Comparison of ENCODE assay signal across 10 mouse cellular contexts in genomic region chr11:35601652-35602240, GRCm38 (mm10).
DNase-seq lines count a peak whose midpoint lies in the region; ATAC-seq and TF ChIP-seq lines count a peak whose summit lies in the region.
"Had no signal": no experiment of that assay in that cellular context is flagged by ENCODE, and none has a peak within 500 bp of the region (broad histone marks: within the 10 kb centered on the region; RNA-seq: fewer than 3 reads in every experiment).

No protein-coding gene starts in this region.

- H3K4me1 ChIP-seq in intestine, embryonic 14.5 days (replicated peaks; ENCODE audit: control insufficient read depth, insufficient read depth, low read length): peaks cover 29% of the 10 kb centered on the region
- H3K4me1 ChIP-seq in intestine, postnatal 0 days (replicated peaks; ENCODE audit: control insufficient read depth, insufficient read depth, low read length): peaks cover 4% of the 10 kb centered on the region; the same call in 1 of the 2 replicates
- H3K4me1 ChIP-seq in midbrain, embryonic 11.5 days (ENCODE audit: control insufficient read depth, insufficient read depth, low read length): peaks cover 40% of the 10 kb centered on the region
- H3K4me1 ChIP-seq in heart, embryonic 12.5 days (replicated peaks): peaks cover 8% of the 10 kb centered on the region; the same call in 1 of the 2 replicates
- H3K4me1 ChIP-seq: liver, embryonic 15.5 days had no signal

- ATAC-seq in intestine, embryonic 14.5 days (replicated peaks; ENCODE audit: low FRiP score, low TSS enrichment, low read depth): peak; percentile 53; the same call in 1 of the 2 replicates
- no peak for ATAC-seq in intestine, postnatal 0 days
- ATAC-seq in midbrain, embryonic 11.5 days (ENCODE audit: low FRiP score): 0 out of 2 replicates have a peak, but pooled peaks have one; percentile 30
- no peak for ATAC-seq in heart, embryonic 12.5 days (ENCODE audit: insufficient number of reproducible peaks, low FRiP score)
- ATAC-seq in megakaryocyte-erythroid progenitor cell, adult 5-6 weeks (replicated peaks; ENCODE audit: low FRiP score, low TSS enrichment, poor library complexity, severe bottlenecking): no peak

- no peak overlapping the region; the same call in 1 of the 2 replicates for H3K27ac ChIP-seq in intestine, embryonic 14.5 days (ENCODE audit: low read depth)
- no peak overlapping the region for H3K27ac ChIP-seq in intestine, postnatal 0 days (ENCODE audit: low read depth, low read length)
- H3K27ac ChIP-seq in midbrain, embryonic 11.5 days (ENCODE audit: low read depth, low read length): no peak overlapping the region
- H3K27ac ChIP-seq in heart, embryonic 12.5 days (ENCODE audit: poor library complexity, severe bottlenecking): no peak overlapping the region
- H3K27ac ChIP-seq: liver, embryonic 15.5 days had no signal

- TF ChIP-seq CTCF in intestine, postnatal 0 days (IDR thresholded peaks at IDR 0.05; ENCODE audit: low read depth): no peak
- no peak for TF ChIP-seq CTCF in brain, embryonic 14.5 days (IDR thresholded peaks at IDR 0.05; ENCODE audit: borderline replicate concordance, extremely low read depth, insufficient read depth, insufficient read length)

- DNase-seq in intestine, embryonic 14.5 days (ENCODE audit: low spot score): no peak
- peak; percentile 62 for DNase-seq in brain, embryonic 14.5 days (ENCODE audit: low read depth)
- DNase-seq in cerebellum, postnatal 36 days: peak; percentile 39 to 45
- no peak for DNase-seq in midbrain, embryonic 11.5 days (ENCODE audit: low spot score, missing footprints)
- DNase-seq in heart, postnatal 36 days: no peak
- DNase-seq: kidney, postnatal 25 days had no signal

- no peaks in the 10 kb centered on the region for H3K9me3 ChIP-seq in intestine, embryonic 14.5 days (ENCODE audit: control insufficient read depth, low read length)
- H3K9me3 ChIP-seq in intestine, postnatal 0 days (ENCODE audit: control insufficient read depth): no peaks in the 10 kb centered on the region
- H3K9me3 ChIP-seq in midbrain, embryonic 11.5 days (ENCODE audit: control insufficient read depth, low read length): no peaks in the 10 kb centered on the region
- no peaks in the 10 kb centered on the region for H3K9me3 ChIP-seq in heart, embryonic 12.5 days (replicated peaks)
- H3K9me3 ChIP-seq: liver, embryonic 15.5 days had no signal

- H3K36me3 ChIP-seq in intestine, embryonic 14.5 days (ENCODE audit: control insufficient read depth, insufficient read depth, low read length): no peaks in the 10 kb centered on the region
- H3K36me3 ChIP-seq in intestine, postnatal 0 days (ENCODE audit: control insufficient read depth, insufficient read depth): no peaks in the 10 kb centered on the region
- H3K36me3 ChIP-seq in midbrain, embryonic 11.5 days (ENCODE audit: control insufficient read depth, insufficient read depth, low read length): no peaks in the 10 kb centered on the region
- H3K36me3 ChIP-seq in heart, embryonic 12.5 days: no peaks in the 10 kb centered on the region
- H3K36me3 ChIP-seq: liver, embryonic 15.5 days had no signal

- no peak overlapping the region for H3K4me2 ChIP-seq in intestine, embryonic 14.5 days (ENCODE audit: low read length)
- no peak overlapping the region for H3K4me2 ChIP-seq in intestine, postnatal 0 days (replicated peaks; ENCODE audit: low read depth)
- no peak overlapping the region for H3K4me2 ChIP-seq in midbrain, embryonic 11.5 days
- H3K4me2 ChIP-seq in heart, embryonic 12.5 days: no peak overlapping the region
- H3K4me2 ChIP-seq: liver, embryonic 15.5 days had no signal

- 38% methylated on average over 10 of the region's 10 CpGs for WGBS in intestine, embryonic 14.5 days
- 60% methylated on average over 10 of the region's 10 CpGs for WGBS in intestine, postnatal 0 days
- WGBS in midbrain, embryonic 11.5 days: 77% methylated on average over 10 of the region's 10 CpGs
- 64% methylated on average over 10 of the region's 10 CpGs for WGBS in heart, embryonic 12.5 days

- H3K27me3 ChIP-seq in intestine, embryonic 14.5 days (replicated peaks; ENCODE audit: control insufficient read depth, insufficient read depth, low read length): no peaks in the 10 kb centered on the region
- H3K27me3 ChIP-seq in intestine, postnatal 0 days (replicated peaks; ENCODE audit: control insufficient read depth, insufficient read depth, low read length): no peaks in the 10 kb centered on the region
- H3K27me3 ChIP-seq in midbrain, embryonic 11.5 days (ENCODE audit: control insufficient read depth, insufficient read depth, low read length): peaks cover 2% of the 10 kb centered on the region; the same call in 1 of the 2 replicates
- no peaks in the 10 kb centered on the region for H3K27me3 ChIP-seq in heart, embryonic 12.5 days (replicated peaks)
- H3K27me3 ChIP-seq: liver, embryonic 15.5 days had no signal

- TF ChIP-seq POLR2A in brain, embryonic 14.5 days (IDR thresholded peaks at IDR 0.05; ENCODE audit: borderline replicate concordance, extremely low read depth, insufficient read depth, insufficient read length, poor library complexity, severe bottlenecking): no peak

- intact Hi-C loops in heart, postnatal 36 days (cut with DNase I): loop anchor here (5.0 kb wide), 1 partner anchor 66 kb away; no protein-coding TSS in a partner anchor

- H3K9ac ChIP-seq in intestine, embryonic 14.5 days (ENCODE audit: low read length): no peak overlapping the region
- H3K9ac ChIP-seq in intestine, postnatal 0 days (ENCODE audit: low read depth, low read length): no peak overlapping the region
- H3K9ac ChIP-seq in midbrain, embryonic 11.5 days (ENCODE audit: low read length): no peak overlapping the region
- H3K9ac ChIP-seq in heart, embryonic 12.5 days: no peak overlapping the region
- H3K9ac ChIP-seq: liver, embryonic 15.5 days had no signal

- H3K4me3 ChIP-seq in intestine, embryonic 14.5 days (ENCODE audit: low read depth, low read length): no peak overlapping the region
- no peak overlapping the region for H3K4me3 ChIP-seq in intestine, postnatal 0 days (ENCODE audit: low read depth, low read length)
- H3K4me3 ChIP-seq in midbrain, embryonic 11.5 days (ENCODE audit: low read depth, low read length): no peak overlapping the region
- H3K4me3 ChIP-seq in heart, embryonic 12.5 days: no peak overlapping the region
- H3K4me3 ChIP-seq: liver, embryonic 15.5 days had no signal

Comparison
In these comparisons a context has a peak if more than half of its experiments do, and no peak if none do; other contexts are left out.
1. ATAC-seq: peak in intestine, embryonic 14.5 days (single experiment) and midbrain, embryonic 11.5 days (single experiment); none in intestine, postnatal 0 days (single experiment), heart, embryonic 12.5 days (single experiment) and megakaryocyte-erythroid progenitor cell, adult 5-6 weeks (single experiment).
2. DNase-seq: peak in brain, embryonic 14.5 days (single experiment) and cerebellum, postnatal 36 days (2 of 2); none in intestine, embryonic 14.5 days (single experiment), midbrain, embryonic 11.5 days (single experiment) and heart, postnatal 36 days (0 of 2).